Mouse (Mus musculus) forebrain, embryonic 11.5 days (tissue): ENCODE results near the gene Prkce. TPM values are rescaled to one million over a fixed set of nuclear protein-coding genes. Genes with fewer than 3 reads are reported as not detected.

Source experiments
- ATAC-seq: fragments of 200-750 bp; cut with Nextera tagmentation; replicated peaks from 2 replicates; pipeline ENCODE4 v1.8.0; 2017; ENCODE audit warnings: moderate TSS enrichment; ENCODE audit not compliant: low FRiP score
- DNase-seq: peaks from one replicate; pipeline ENCODE4 v3.0.0-alpha.2; 2017; ENCODE audit warnings: low spot score
- H3K27ac ChIP-seq: fragments of 300-500 bp; sonication (generic); 2 replicates; pipeline ENCODE4 v1.5.1; 2014; ENCODE audit warnings: low read depth, low read length
- H3K27me3 ChIP-seq: fragments of 300-500 bp; sonication (generic); 2 replicates; pipeline ENCODE4 v1.6.1; 2014; ENCODE audit warnings: mild to moderate bottlenecking, low read length, mixed read lengths; ENCODE audit not compliant: control insufficient read depth, insufficient read depth
- H3K36me3 ChIP-seq: fragments of 300-500 bp; sonication (generic); 2 replicates; pipeline ENCODE4 v1.6.1; 2014; ENCODE audit warnings: mild to moderate bottlenecking, low read length, moderate library complexity, mixed read lengths; ENCODE audit not compliant: control insufficient read depth, insufficient read depth
- H3K4me1 ChIP-seq: fragments of 300-500 bp; sonication (generic); replicated peaks from 2 replicates; pipeline ENCODE4 v1.6.1; 2014; ENCODE audit warnings: low read length, mixed read lengths; ENCODE audit not compliant: control insufficient read depth, insufficient read depth
- H3K4me2 ChIP-seq: fragments of 300-500 bp; sonication (generic); 2 replicates; pipeline ENCODE4 v1.6.1; 2014; ENCODE audit warnings: low read depth, mild to moderate bottlenecking, low read length, moderate library complexity, mixed read lengths; ENCODE audit not compliant: severe bottlenecking
- H3K4me3 ChIP-seq: fragments of 300-500 bp; sonication (generic); 2 replicates; pipeline ENCODE4 v1.5.1; 2014; ENCODE audit warnings: low read depth, low read length
- H3K9ac ChIP-seq: fragments of 300-500 bp; sonication (generic); 2 replicates; pipeline ENCODE4 v1.6.1; 2014; ENCODE audit warnings: low read length
- H3K9me3 ChIP-seq: fragments of 300-500 bp; sonication (generic); 2 replicates; pipeline ENCODE4 v1.6.1; 2016; ENCODE audit warnings: low read length, mixed read lengths; ENCODE audit not compliant: control insufficient read depth
- WGBS: fragments of 180-500 bp; shearing (Covaris S2); extraction: QIAGEN DNeasy Blood & Tissue Kit; methylation state at CpG from one replicate; pipeline ENCODE4 v1.1.7; 2014; 5-methylcytosine and 5-hydroxymethylcytosine counted together
- polyA plus RNA-seq: library from polyadenylated mRNA; unstranded; fragments of >200 nt; fragmentation: Nextera tagmentation; extraction: Ambion mirVana; gene quantifications from 2 replicates; pipeline ENCODE4 v1.2.1, GENCODE M21; 2014

Prkce gene
- polyA plus RNA-seq, 1 experiment from 2014 or later, result 6.0 TPM

DNA sequence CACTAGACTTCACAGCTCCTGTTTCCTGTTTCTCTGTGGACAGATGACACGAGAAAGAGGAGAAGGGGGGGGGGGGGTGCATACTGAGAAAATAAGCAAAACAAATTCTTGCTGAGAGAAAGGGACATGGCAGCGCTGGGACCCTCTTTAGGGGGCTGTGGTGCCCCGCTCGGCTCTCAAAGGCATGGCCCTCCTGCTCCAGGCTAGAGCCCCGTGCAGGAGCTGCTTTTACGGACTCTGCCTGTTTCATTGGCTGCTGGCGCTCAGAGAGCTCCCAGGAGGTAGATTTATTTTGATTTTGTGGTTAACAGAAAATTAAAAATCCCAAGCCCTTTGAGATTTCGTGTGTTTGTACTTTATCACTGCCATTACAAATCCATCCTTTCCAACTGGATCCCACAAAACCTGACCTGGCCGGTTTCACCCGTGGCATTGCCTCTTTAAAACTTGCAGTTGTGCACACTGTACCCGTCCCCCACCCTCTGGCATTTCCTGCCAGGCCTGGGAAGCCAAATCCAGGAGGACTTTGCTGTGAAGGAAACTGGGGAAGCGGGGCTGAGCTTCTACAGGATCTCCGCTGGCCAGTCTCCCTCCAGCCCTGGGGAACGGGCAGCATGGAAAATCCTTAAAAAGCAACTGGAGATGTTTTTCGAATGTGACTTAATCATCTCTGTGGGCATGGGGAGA is 331.9 kb downstream of the Prkce start:
- 76% methylated on average over 15 of the region's 15 CpGs for WGBS
- Histone ChIP-seq H3K4me2 (no peak overlapping the region), H3K9me3 (no peaks in the 10 kb centered on the region), H3K27ac (no peak overlapping the region), H3K9ac (no peak overlapping the region), H3K4me3 (no peak overlapping the region), H3K36me3 (no peaks in the 10 kb centered on the region), H3K4me1 (no peaks in the 10 kb centered on the region), H3K27me3 (no peaks in the 10 kb centered on the region)
- ATAC-seq (no peak), DNase-seq (no peak)

DNA sequence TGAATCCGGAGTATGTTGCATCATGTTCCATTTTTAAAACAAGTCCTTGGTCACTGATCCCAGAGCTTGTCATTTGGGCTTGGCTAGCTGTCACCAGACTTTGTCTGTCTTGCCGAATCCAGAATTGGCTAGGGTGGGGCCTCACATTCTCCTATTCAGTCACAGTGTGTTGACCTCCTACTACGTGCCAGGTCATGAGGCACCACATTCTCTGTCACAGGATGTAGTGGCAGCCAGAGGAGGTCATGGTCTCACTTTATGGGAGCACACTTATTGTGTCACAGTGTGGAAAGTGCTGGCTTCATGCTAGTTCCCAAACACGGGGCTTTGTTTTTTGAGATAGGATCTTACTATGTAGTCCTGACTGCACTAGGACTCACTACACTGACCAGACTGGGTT is 333.8 kb downstream of the Prkce start:
- 91% methylated on average over 4 of the region's 4 CpGs for WGBS
- Histone ChIP-seq H3K36me3 (no peaks in the 10 kb centered on the region), H3K9me3 (no peaks in the 10 kb centered on the region), H3K27me3 (no peaks in the 10 kb centered on the region), H3K27ac (no peak overlapping the region), H3K4me1 (no peaks in the 10 kb centered on the region), H3K9ac (no peak overlapping the region), H3K4me2 (no peak overlapping the region), H3K4me3 (no peak overlapping the region)
- no peak for ATAC-seq
- no peak for DNase-seq

DNA sequence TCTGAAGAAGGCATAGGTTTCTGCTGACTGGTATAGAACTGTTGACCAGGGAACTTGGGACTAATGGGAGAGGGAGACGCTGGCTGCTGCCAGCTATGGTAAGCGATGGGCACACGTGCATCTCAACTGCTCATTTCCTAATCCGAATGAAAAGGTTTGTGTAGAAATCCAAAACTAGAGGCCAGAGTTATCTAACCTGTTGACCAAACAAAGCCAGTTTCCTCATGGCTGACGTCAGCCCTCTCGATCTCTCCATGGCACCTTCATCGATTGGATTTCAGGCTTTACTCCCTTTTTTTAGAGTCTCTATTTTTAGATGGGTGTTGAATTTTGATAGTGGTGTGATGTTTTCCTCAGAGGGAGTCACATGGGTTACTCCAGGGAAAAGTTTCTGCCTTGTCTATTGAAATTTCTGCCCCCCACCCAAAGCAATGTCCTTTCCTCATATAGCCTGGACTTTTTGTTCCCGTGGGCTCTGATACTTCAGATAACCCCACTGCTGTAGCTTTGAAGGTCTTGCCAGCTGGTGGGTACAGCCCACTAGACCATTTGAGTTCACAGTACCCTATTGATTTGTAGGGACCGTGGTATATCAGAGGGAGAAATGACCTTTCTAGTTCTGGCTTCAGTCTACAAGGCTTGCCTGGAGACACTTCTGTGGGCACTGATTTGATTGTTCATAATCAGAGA is 335.8 kb downstream of the Prkce start:
- H3K9me3 ChIP-seq, result no peaks in the 10 kb centered on the region
- H3K4me2 ChIP-seq, result no peak overlapping the region
- no peak for DNase-seq
- no peaks in the 10 kb centered on the region for H3K36me3 ChIP-seq
- no peaks in the 10 kb centered on the region for H3K27me3 ChIP-seq
- 97% methylated on average over 9 of the region's 9 CpGs for WGBS
- ATAC-seq, result no peak
- no peak overlapping the region for H3K4me3 ChIP-seq
- H3K27ac ChIP-seq, result no peak overlapping the region
- no peaks in the 10 kb centered on the region for H3K4me1 ChIP-seq
- no peak overlapping the region for H3K9ac ChIP-seq

DNA sequence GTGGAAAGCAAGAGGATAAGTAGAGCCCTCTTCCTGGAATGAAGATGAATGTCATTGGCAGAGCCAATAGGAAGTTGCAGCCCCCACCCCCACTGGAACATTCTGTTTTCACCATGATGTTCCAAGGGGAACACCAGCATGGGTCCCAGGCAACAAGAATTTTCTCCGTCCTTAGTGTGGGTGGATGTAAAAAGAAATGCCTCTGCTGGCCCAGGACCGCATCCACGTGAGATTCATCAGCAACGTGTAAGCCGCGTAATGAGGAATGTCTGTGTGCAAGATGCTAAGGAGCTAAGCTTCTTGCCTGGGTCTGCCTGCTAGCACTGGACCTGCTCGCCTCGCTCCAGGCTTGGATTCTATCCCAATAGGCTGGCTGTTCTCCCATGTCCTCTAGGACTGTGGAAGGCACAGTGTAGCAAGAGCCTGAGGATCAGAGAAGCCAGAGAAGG is 337.6 kb downstream of the Prkce start, which contains the start of gene Gm10309:
Gm10309 (minus strand) TSS at position 50 of the 449 bp plus-strand sequence.
- no peak within 1 kb of the TSS for H3K4me2 ChIP-seq
- no peaks in the 10 kb centered on the region for H3K4me1 ChIP-seq
- 96% methylated on average over 8 of the region's 8 CpGs for WGBS
- H3K9ac ChIP-seq, result no peak within 1 kb of the TSS
- H3K36me3 ChIP-seq, result no peaks in the 10 kb centered on the region
- no peak within 1 kb of the TSS for H3K27ac ChIP-seq
- no peaks in the 10 kb centered on the region for H3K27me3 ChIP-seq
- no peak for DNase-seq
- no peak within 1 kb of the TSS for H3K4me3 ChIP-seq
- no peak for ATAC-seq
- H3K9me3 ChIP-seq, result no peaks in the 10 kb centered on the region

DNA sequence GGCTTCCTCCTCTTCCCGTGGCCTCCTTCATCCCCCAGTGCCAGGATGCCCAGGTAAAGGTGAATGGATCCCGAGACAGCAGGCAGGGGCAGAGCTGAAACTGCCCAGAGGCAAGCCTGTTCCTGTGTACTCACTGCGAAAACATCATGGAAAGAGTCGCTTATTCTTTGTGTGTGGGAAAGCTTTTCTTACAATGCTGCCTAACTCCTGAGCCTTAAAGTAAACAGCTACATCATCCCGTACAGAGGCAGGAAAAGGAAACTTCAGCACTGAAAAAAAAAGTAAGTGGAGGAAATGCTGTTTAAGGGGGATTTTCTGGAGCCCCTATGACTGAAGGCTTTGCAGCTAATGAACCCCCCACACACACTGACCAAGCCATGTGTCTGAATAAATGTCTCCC is 339.3 kb downstream of the Prkce start:
- Histone ChIP-seq H3K27me3 (no peaks in the 10 kb centered on the region), H3K27ac (no peak overlapping the region), H3K4me1 (no peaks in the 10 kb centered on the region), H3K9ac (no peak overlapping the region), H3K4me3 (no peak overlapping the region), H3K36me3 (no peaks in the 10 kb centered on the region), H3K4me2 (no peak overlapping the region), H3K9me3 (no peaks in the 10 kb centered on the region)
- ATAC-seq, result no peak
- WGBS, result 72% methylated on average over 5 of the region's 5 CpGs
- no peak for DNase-seq

DNA sequence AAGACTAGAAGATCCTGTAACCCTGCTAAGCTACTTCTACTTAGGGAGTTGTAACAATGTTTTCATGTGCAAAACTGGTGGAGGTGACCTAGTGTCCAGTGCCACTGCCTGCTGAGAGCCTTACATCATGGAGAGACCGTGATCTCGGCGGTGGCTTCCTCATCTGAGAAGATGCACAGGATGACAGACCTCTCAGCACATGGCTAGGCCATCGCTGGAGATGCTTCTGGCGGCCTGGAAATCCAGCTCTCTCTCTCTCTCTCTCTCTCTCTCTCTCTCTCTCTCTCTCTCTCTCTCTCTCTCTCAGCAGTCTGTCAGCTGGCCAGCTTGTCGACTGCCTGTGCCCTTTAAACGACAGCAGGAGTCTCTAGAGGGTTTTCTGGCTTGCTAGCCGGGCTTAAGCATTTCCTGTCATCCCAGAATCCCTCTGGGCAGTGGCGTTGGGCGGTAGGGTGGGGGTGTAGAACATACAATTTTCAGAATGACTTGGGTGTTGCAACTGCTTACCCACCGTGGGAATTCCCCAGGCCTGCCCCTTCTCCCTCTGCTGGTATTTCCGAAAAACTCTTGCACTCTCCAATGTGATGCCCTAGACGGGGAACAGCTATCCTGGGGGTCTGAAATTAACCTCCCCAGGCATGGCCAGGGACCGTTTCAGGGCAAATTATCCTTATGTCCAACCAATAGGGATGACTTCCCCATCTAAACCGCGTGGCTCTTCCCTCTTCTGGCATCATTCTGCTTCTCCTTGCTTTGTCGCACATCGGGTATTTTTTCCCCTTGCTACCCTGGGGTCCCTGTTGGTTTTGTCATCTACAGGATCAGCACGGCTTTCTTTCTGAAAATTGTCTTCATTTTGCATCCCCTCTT is 340.0 kb downstream of the Prkce start:
- Histone ChIP-seq H3K4me3 (no peak overlapping the region), H3K4me1 (no peaks in the 10 kb centered on the region), H3K27ac (no peak overlapping the region), H3K27me3 (no peaks in the 10 kb centered on the region), H3K9ac (no peak overlapping the region), H3K36me3 (no peaks in the 10 kb centered on the region), H3K9me3 (no peaks in the 10 kb centered on the region), H3K4me2 (no peak overlapping the region)
- ATAC-seq, result no peak
- DNase-seq, result no peak
- 74% methylated on average over 19 of the region's 19 CpGs for WGBS

DNA sequence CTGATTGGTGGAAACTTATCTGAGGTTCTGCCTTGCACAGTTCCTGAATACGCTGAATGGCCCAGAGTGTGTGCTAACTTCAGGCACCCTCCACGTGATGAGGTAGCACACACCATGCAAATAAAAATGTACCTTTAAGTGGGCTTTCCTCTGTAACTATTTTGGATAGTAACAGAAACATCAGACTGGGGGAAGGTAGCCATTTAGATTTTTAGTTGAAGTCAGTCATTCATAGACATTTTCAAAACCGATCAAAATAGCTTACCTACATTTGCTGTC is 340.6 kb downstream of the Prkce start:
- Histone ChIP-seq H3K4me1 (no peaks in the 10 kb centered on the region), H3K9me3 (no peaks in the 10 kb centered on the region), H3K4me2 (no peak overlapping the region), H3K4me3 (no peak overlapping the region), H3K27ac (no peak overlapping the region), H3K36me3 (no peaks in the 10 kb centered on the region), H3K9ac (no peak overlapping the region), H3K27me3 (no peaks in the 10 kb centered on the region)
- 87% methylated on average over 3 of the region's 3 CpGs for WGBS
- ATAC-seq (no peak), DNase-seq (no peak)

DNA sequence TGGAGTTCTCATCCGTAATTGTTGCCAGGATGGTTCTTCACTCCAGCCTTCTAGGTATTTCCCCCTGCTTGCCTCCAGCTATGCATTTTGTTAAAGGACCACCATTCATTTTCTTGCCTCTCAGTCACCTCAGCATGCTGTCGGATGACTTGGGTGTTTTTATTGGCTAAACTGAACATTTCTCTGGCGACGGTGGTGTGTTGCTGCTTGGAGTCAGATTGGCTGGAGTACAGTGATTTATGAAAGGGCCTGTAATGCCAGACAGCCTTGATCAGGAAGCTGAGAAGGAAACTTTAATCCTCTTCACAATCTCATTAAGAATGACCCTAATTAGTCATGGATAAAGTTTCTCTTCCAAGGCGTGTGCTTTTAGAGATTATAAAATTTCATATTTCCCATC is 342.3 kb downstream of the Prkce start:
- 92% methylated on average over 5 of the region's 5 CpGs for WGBS

More for the DNA sequence above, 342.3 kb downstream of the Prkce start:
- Histone ChIP-seq H3K9me3 (no peaks in the 10 kb centered on the region), H3K4me3 (no peak overlapping the region), H3K4me1 (no peaks in the 10 kb centered on the region), H3K4me2 (no peak overlapping the region), H3K9ac (no peak overlapping the region), H3K27ac (no peak overlapping the region), H3K27me3 (no peaks in the 10 kb centered on the region), H3K36me3 (no peaks in the 10 kb centered on the region)
- DNase-seq, result no peak
- no peak for ATAC-seq
